Mouse (Mus musculus): Measurements from ENCODE around the gene Ebna1bp2. TPM values are rescaled to one million over a fixed set of nuclear protein-coding genes. Genes with fewer than 3 reads are reported as not detected.
A peak's percentile ranks its signal among the peaks of the same experiment; 100 is the strongest.

Gene Ebna1bp2
- 102 TPM in 2 replicates for polyA plus RNA-seq (2014; fragmentation: Nextera tagmentation; extraction: Ambion mirVana)

DNA sequence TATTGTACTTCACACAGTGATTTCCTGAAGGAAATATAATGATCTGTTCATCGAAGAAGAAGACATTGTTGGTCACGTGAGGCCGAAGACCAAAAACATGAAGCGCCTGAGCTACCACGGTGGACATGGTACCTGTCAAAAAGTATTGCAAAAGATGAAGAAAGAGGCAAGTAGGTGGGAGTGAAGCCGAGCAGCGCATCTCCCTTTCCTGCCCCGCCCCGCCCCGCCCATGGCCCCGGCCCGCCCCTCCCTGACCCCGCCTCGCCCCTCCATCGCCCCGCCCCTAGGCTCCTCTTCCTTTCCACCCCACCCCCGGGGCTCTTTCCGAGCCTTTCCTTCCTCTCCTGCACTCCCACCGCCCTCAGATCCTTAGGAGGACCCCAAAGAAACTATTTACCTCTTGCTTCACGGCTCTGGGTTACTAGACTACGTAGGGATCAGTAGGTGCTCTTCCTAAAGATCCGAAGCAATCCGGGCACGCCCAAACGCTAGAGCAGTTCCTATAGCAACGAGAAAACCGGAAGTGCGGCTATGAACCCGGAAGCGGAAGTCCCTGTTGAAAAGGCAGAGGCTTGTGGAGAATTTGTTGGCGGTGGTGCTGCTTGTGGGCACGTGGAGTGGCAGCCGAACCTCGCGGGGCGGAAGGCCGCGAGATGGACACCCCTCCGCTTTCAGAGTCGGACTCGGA is at the start of gene Ebna1bp2, which contains the start of gene Cfap57:
TSS of gene Ebna1bp2 (plus strand) at position 521 of the 688 bp plus-strand sequence.
TSS of gene Cfap57 (minus strand) at position 499 of the 688 bp plus-strand sequence.
- H3K27ac ChIP-seq, result no peak within 1 kb of the TSS; the same call in 1 of the 2 replicates
- under 1% methylated on average over 40 of the region's 41 CpGs for WGBS
- DNase-seq (ENCODE audit: low spot score), result peak; percentile 96

DNA sequence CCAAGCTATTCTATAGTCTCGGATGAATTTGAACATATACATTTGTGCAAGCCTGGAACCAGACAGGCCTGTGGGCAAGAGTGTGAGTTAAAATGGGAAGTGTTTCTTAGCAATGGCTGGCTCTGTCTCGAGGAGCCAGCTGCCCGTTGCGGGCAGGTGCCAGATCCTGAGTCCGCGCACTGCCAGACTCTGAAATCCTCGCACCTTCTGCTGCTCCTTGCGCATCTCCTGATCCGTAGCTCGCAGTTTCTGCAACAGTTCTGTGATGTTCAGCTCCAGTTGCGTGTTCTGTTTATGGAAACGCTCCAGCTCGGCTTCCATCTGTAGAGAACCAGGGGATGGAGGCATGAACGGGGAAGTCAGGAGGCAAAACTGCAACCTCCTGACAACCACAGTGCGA is 49.2 kb upstream of the Ebna1bp2 start:
- no peak for ATAC-seq (ENCODE audit: low FRiP score)

More for the DNA sequence above, at the start of gene Ebna1bp2, which contains the start of gene Cfap57:
- peak; percentile 95 for ATAC-seq (ENCODE audit: low FRiP score)
- Histone ChIP-seq H3K9me3 (ENCODE audit: control insufficient read depth, low read length) (peaks cover 11% of the 10 kb centered on the region), H3K27me3 (ENCODE audit: control insufficient read depth, insufficient read depth, low read length) (no peaks in the 10 kb centered on the region), H3K9ac (peak within 1 kb of the TSS; percentile 69), H3K36me3 (replicated peaks; ENCODE audit: control insufficient read depth, insufficient read depth) (peaks cover 28% of the 10 kb centered on the region), H3K4me1 (replicated peaks; ENCODE audit: control insufficient read depth, insufficient read depth, low read length) (peaks cover 11% of the 10 kb centered on the region), H3K4me3 (replicated peaks; ENCODE audit: low read length) (peak within 1 kb of the TSS; percentile 83), H3K4me2 (replicated peaks) (peak within 1 kb of the TSS; percentile 77)

DNA sequence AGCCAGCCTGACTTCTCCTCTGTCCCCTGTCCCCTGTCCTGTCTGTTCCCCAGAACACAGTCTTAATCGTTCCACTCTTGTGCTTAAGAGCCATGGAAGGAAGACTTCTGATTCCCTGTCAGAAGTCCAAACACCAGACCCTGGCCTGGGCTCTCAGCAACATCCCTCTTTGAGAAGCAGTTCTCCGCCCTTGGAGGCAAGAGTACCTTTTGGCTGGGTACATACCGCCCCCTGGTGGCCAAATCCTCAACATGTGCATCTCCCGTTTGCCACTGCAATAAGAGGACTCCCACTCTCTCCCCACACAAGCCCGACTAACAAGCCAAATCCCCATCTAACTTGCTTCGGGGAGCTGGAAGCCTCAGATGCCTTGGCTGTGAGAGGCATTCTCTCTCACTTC is 44.5 kb upstream of the Ebna1bp2 start:
- Histone ChIP-seq H3K36me3 (replicated peaks; ENCODE audit: control insufficient read depth, insufficient read depth) (no peaks in the 10 kb centered on the region), H3K9ac (no peak overlapping the region), H3K4me1 (replicated peaks; ENCODE audit: control insufficient read depth, insufficient read depth, low read length) (no peaks in the 10 kb centered on the region), H3K9me3 (ENCODE audit: control insufficient read depth, low read length) (no peaks in the 10 kb centered on the region), H3K4me2 (replicated peaks) (no peak overlapping the region), H3K27ac (no peak overlapping the region), H3K27me3 (ENCODE audit: control insufficient read depth, insufficient read depth, low read length) (no peaks in the 10 kb centered on the region), H3K4me3 (replicated peaks; ENCODE audit: low read length) (no peak overlapping the region)
- 4% methylated on average over 6 of the region's 6 CpGs for WGBS
- ATAC-seq (ENCODE audit: low FRiP score) (0 out of 2 replicates have a peak, but pooled peaks have one; percentile 54), DNase-seq (ENCODE audit: low spot score) (peak; percentile 95)

More for the DNA sequence above, 49.2 kb upstream of the Ebna1bp2 start:
- 82% methylated on average over 15 of the region's 15 CpGs for WGBS
- H3K27ac ChIP-seq, result no peak overlapping the region
- H3K4me1 ChIP-seq (replicated peaks; ENCODE audit: control insufficient read depth, insufficient read depth, low read length), result no peaks in the 10 kb centered on the region
- no peaks in the 10 kb centered on the region for H3K9me3 ChIP-seq (ENCODE audit: control insufficient read depth, low read length)
- H3K36me3 ChIP-seq (replicated peaks; ENCODE audit: control insufficient read depth, insufficient read depth), result no peaks in the 10 kb centered on the region
- no peaks in the 10 kb centered on the region for H3K27me3 ChIP-seq (ENCODE audit: control insufficient read depth, insufficient read depth, low read length)
- no peak for DNase-seq (ENCODE audit: low spot score)
- no peak overlapping the region for H3K4me3 ChIP-seq (replicated peaks; ENCODE audit: low read length)
- H3K9ac ChIP-seq, result no peak overlapping the region
- no peak overlapping the region for H3K4me2 ChIP-seq (replicated peaks)

DNA sequence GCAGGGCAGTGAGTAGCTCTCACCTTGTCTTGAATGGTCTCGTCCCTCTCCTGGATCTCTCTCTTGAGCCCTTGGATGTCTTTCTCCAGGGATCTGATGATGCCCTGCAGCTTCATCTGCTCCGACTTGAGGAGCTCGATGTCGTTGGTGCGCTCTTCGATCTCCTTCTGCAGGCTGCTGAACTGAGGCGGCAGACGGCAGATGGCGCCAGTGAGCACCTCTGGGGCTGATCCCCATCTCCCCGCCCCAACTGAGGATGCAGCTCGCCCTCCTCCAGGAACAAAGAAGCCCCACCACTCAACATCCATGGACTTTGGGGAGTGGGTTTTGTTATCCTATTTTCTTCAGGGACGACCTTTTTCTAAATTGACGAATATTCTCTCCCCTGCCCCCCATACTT is 41.3 kb upstream of the Ebna1bp2 start:
- no peak for ATAC-seq (ENCODE audit: low FRiP score)
- WGBS, result 58% methylated on average over 13 of the region's 13 CpGs
- no peak for DNase-seq (ENCODE audit: low spot score)
- no peaks in the 10 kb centered on the region for H3K36me3 ChIP-seq (replicated peaks; ENCODE audit: control insufficient read depth, insufficient read depth)
- H3K9ac ChIP-seq, result no peak overlapping the region
- H3K4me3 ChIP-seq (replicated peaks; ENCODE audit: low read length), result no peak overlapping the region
- no peaks in the 10 kb centered on the region for H3K4me1 ChIP-seq (replicated peaks; ENCODE audit: control insufficient read depth, insufficient read depth, low read length)
- no peak overlapping the region for H3K27ac ChIP-seq
- peaks cover 2% of the 10 kb centered on the region; the same call in 1 of the 2 replicates for H3K9me3 ChIP-seq (ENCODE audit: control insufficient read depth, low read length)
- H3K4me2 ChIP-seq (replicated peaks), result no peak overlapping the region
- no peaks in the 10 kb centered on the region for H3K27me3 ChIP-seq (ENCODE audit: control insufficient read depth, insufficient read depth, low read length)

DNA sequence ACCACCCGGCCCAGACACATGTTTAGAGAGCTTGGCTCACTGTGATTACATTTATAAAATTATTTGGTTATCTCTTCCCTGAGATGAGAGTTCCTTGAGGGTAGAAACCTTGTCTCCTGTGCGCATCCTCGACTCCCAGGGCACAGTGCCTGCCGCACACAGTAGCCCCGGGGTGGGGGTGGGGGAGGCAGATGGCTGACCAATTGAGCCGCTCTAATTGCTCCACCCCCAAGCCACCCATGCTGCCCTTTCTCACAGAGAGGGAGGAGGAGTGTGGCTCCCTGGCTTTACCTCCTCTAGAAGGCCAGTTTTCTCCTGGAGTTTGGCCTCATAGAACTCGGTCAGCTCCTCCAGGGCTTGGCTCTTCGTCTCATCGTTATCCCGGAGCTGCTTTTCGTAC is 39.1 kb upstream of the Ebna1bp2 start:
- H3K4me3 ChIP-seq (replicated peaks; ENCODE audit: low read length), result no peak overlapping the region
- H3K27me3 ChIP-seq (ENCODE audit: control insufficient read depth, insufficient read depth, low read length), result no peaks in the 10 kb centered on the region
- H3K4me2 ChIP-seq (replicated peaks), result no peak overlapping the region
- no peak overlapping the region for H3K27ac ChIP-seq
- no peaks in the 10 kb centered on the region for H3K4me1 ChIP-seq (replicated peaks; ENCODE audit: control insufficient read depth, insufficient read depth, low read length)
- no peaks in the 10 kb centered on the region for H3K36me3 ChIP-seq (replicated peaks; ENCODE audit: control insufficient read depth, insufficient read depth)
- no peak overlapping the region for H3K9ac ChIP-seq
- ATAC-seq (ENCODE audit: low FRiP score) (no peak), DNase-seq (ENCODE audit: low spot score) (no peak)
- 34% methylated on average over 11 of the region's 11 CpGs for WGBS
- peaks cover 6% of the 10 kb centered on the region; the same call in 1 of the 2 replicates for H3K9me3 ChIP-seq (ENCODE audit: control insufficient read depth, low read length)

DNA sequence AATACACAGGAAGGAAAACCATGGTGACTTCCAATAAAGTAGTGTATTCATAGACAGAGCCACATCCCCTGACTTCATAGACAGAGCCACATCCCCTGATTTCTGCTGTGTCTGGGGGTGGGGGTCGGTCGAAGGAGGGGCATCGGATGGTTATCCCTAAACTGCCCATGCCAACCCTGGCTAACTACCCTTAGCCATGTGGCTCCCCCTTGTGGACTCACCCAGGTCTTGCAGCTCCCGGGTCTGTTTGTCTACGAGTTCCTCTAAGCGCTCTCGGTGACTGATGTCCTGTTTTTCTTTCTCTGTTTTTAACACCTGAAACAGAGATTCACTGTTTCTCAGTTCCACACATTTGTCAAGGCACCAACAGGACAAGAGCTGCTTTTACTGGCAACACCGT is 38.0 kb upstream of the Ebna1bp2 start:
- no peaks in the 10 kb centered on the region for H3K27me3 ChIP-seq (ENCODE audit: control insufficient read depth, insufficient read depth, low read length)
- DNase-seq (ENCODE audit: low spot score) (no peak), ATAC-seq (ENCODE audit: low FRiP score) (no peak)
- no peaks in the 10 kb centered on the region for H3K36me3 ChIP-seq (replicated peaks; ENCODE audit: control insufficient read depth, insufficient read depth)
- H3K4me1 ChIP-seq (replicated peaks; ENCODE audit: control insufficient read depth, insufficient read depth, low read length), result no peaks in the 10 kb centered on the region
- H3K9me3 ChIP-seq (ENCODE audit: control insufficient read depth, low read length), result peaks cover 6% of the 10 kb centered on the region; the same call in 1 of the 2 replicates
- 95% methylated on average over 8 of the region's 8 CpGs for WGBS
- no peak overlapping the region for H3K4me3 ChIP-seq (replicated peaks; ENCODE audit: low read length)
- H3K27ac ChIP-seq, result no peak overlapping the region
- H3K4me2 ChIP-seq (replicated peaks), result no peak overlapping the region
- no peak overlapping the region for H3K9ac ChIP-seq

DNA sequence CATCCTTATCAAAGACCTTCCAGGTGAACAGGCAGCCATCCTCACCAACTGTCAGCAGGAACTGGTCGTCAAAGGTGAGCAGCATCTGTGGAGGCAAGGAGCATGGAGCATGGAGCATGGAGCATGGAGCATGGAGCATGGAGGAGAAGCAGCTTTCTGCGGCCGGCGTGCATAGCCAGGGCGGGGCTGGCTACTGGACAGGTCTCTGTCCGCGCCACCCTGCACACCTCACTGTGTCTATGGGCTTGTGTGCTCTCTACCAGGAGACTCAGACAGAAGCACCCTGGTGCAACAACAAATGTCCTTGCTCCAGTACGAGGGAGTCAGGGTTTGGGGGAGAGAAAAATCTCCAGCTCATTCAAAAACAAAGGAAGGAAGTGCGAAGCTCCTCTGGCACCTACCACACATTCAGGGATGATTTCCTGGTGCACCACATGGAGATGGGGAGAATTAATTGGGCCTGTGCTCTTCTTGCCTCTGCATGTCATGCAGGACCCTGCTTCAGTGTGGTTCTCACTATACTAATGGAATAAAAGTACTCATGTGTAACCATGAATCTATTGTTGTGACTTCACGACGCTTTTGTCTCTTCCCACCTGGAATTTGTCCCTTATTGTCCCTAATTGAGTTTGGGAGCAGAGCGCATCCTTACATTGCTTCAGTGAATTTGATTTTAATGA is 31.4 kb upstream of the Ebna1bp2 start:
- Histone ChIP-seq H3K4me2 (replicated peaks) (peak overlapping the region; percentile 27; the same call in 1 of the 2 replicates), H3K27ac (peak overlapping the region; percentile 50)
- WGBS, result 54% methylated on average over 12 of the region's 12 CpGs

DNA sequence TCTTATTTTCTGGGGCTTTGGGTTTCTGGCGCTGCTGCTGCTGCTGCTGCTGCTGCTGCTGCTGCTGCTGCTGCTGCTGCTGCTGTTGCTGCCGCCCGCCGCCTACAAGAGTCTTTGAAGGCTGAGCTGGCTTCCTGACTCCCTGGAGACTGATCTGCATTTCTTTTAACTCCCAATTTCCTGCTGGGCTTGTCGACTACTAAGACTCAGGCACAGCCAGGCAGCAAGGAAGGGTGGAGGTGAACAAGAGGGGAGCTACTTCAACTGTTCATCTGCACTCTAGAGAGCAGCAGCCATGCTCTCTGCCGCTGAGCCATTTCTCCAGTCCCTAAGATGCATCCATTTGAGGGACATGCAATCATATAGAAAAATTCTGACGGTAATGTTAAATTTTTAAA is 30.9 kb upstream of the Ebna1bp2 start:
- Histone ChIP-seq H3K4me1 (replicated peaks; ENCODE audit: control insufficient read depth, insufficient read depth, low read length) (no peaks in the 10 kb centered on the region; the same call in 1 of the 2 replicates), H3K36me3 (replicated peaks; ENCODE audit: control insufficient read depth, insufficient read depth) (no peaks in the 10 kb centered on the region), H3K4me2 (replicated peaks) (peak overlapping the region; percentile 27; the same call in 1 of the 2 replicates), H3K4me3 (replicated peaks; ENCODE audit: low read length) (no peak overlapping the region), H3K27ac (peak overlapping the region; percentile 50), H3K9me3 (ENCODE audit: control insufficient read depth, low read length) (peaks cover under 1% of the 10 kb centered on the region; the same call in 1 of the 2 replicates), H3K27me3 (ENCODE audit: control insufficient read depth, insufficient read depth, low read length) (no peaks in the 10 kb centered on the region), H3K9ac (peak overlapping the region; percentile 31; the same call in 1 of the 2 replicates)
- DNase-seq (ENCODE audit: low spot score) (peak; percentile 42), ATAC-seq (ENCODE audit: low FRiP score) (no peak)
- 4% methylated on average over 7 of the region's 7 CpGs for WGBS

More for the DNA sequence above, 31.4 kb upstream of the Ebna1bp2 start:
- Histone ChIP-seq H3K4me1 (replicated peaks; ENCODE audit: control insufficient read depth, insufficient read depth, low read length) (no peaks in the 10 kb centered on the region; the same call in 1 of the 2 replicates), H3K4me3 (replicated peaks; ENCODE audit: low read length) (no peak overlapping the region), H3K27me3 (ENCODE audit: control insufficient read depth, insufficient read depth, low read length) (no peaks in the 10 kb centered on the region), H3K36me3 (replicated peaks; ENCODE audit: control insufficient read depth, insufficient read depth) (no peaks in the 10 kb centered on the region), H3K9me3 (ENCODE audit: control insufficient read depth, low read length) (peaks cover 6% of the 10 kb centered on the region; the same call in 1 of the 2 replicates), H3K9ac (peak overlapping the region; percentile 31; the same call in 1 of the 2 replicates)
- ATAC-seq (ENCODE audit: low FRiP score), result 0 out of 2 replicates have a peak, but pooled peaks have one; percentile 19
- peak; percentile 25 for DNase-seq (ENCODE audit: low spot score)

DNA sequence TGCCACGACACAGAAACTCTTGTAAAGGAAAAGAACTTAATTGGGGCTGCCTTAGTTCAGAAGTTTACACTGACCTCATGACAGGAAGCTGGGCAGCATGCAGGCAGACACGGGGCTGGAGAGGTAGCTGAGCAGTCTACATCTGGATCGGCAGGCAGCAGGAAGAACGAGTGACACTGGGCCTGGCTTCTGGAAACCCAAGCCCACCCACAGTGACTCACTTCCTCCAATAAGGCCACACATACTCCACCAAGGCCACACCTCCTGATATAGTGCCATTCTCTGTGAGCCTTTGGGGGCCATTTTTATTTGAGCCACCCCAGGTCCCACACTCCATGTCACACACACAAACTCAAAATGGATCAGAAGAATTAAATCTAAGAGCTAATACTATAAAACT is 16.5 kb upstream of the Ebna1bp2 start:
- Histone ChIP-seq H3K4me1 (replicated peaks; ENCODE audit: control insufficient read depth, insufficient read depth, low read length) (no peaks in the 10 kb centered on the region), H3K9me3 (ENCODE audit: control insufficient read depth, low read length) (no peaks in the 10 kb centered on the region), H3K4me2 (replicated peaks) (no peak overlapping the region), H3K36me3 (replicated peaks; ENCODE audit: control insufficient read depth, insufficient read depth) (no peaks in the 10 kb centered on the region), H3K27ac (no peak overlapping the region), H3K4me3 (replicated peaks; ENCODE audit: low read length) (no peak overlapping the region), H3K9ac (no peak overlapping the region), H3K27me3 (ENCODE audit: control insufficient read depth, insufficient read depth, low read length) (no peaks in the 10 kb centered on the region)
- ATAC-seq (ENCODE audit: low FRiP score) (no peak), DNase-seq (ENCODE audit: low spot score) (no peak)
- 76% methylated on average over 4 of the region's 4 CpGs for WGBS
